Mouse (Mus musculus) splenic B cell, adult 2 months (primary cell): ENCODE measurements around the gene Tnfaip8l2.

ENCODE experiments used
- DNase-seq: peaks from one replicate; pipeline ENCODE4 v3.0.0-alpha.2; 2011; ENCODE audit warnings: low read depth, low spot score
- H3K27me3 ChIP-seq: 2 replicates; pipeline ENCODE4 v1.6.1; 2012; ENCODE audit warnings: mild to moderate bottlenecking, low read length, moderate library complexity, mixed read lengths; ENCODE audit not compliant: control insufficient read depth, poor library complexity, insufficient read depth, severe bottlenecking
- H3K36me3 ChIP-seq: 2 replicates; pipeline ENCODE4 v1.6.1; 2012; ENCODE audit warnings: mild to moderate bottlenecking, low read length, moderate library complexity, mixed read lengths; ENCODE audit not compliant: control insufficient read depth, poor library complexity, insufficient read depth, severe bottlenecking

The Tnfaip8l2 gene

DNA sequence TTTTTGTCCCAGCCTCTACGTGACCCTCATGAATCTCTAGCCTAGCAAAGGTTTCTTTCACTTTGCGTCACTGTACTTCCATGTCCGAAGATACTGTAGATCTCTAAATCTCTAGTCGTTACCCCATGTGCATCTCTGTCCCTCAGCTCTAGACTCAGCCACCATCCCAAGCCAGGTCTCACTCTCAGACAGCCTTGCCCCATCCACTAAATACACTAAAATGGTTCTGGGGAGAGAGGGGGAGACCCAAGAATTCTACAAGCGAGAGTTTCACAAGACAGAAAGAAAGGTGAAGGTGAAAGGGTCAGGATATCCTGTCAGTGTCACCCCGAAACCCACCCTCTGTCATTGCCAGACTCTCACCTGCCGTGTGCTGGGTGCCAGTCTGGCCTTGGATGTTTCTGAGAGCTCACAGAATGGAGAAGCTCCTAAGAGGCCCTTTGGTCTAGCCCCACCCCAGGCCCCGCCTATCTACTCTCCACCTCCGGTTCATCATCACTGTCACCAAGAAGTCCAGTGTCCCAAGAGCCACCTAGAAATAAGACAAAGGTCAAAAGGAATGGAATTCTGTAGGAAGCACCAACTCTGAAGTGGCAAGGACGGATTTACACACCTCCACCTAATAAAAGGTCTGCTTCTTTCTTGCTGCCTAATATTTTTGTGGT lies at the start of gene Tnfaip8l2:
Gene Tnfaip8l2, minus strand, starts transcription at position 409 of the 665 bp plus-strand sequence.
- Histone ChIP-seq H3K27me3 (no peaks in the 10 kb centered on the region), H3K36me3 (peaks cover 3% of the 10 kb centered on the region; the same call in 1 of the 2 replicates)
- peak; percentile 71 for DNase-seq

- H3K36me3 ChIP-seq: peaks cover 15% of the 10 kb centered on the region
- no peaks in the 10 kb centered on the region for H3K27me3 ChIP-seq
- no peak for DNase-seq
Measured at GRCm38 (mm10) chr3:95186888-95187287, 44.7 kb upstream of the Tnfaip8l2 start.

DNA sequence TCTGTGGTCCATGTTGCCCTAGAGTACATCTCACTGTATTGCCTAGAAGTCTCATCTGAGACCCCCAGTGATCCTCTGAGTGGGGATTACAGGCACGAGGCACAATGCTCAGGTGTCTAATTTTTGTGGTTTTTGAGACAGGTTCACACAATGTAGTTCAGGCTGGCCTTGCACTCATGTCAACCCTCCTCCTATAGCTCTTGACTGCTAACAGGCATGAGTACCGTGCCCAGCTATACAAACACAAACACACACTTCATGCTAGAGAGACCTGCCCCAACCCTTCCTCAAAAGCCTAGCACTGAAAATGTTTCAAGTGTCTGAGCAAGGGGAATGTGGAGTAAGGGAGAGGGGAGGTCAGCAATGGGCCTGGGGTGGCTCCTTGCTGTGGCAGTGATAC lies 43.9 kb upstream of the Tnfaip8l2 start:
- peaks cover 15% of the 10 kb centered on the region for H3K36me3 ChIP-seq
- DNase-seq: no peak
- no peaks in the 10 kb centered on the region for H3K27me3 ChIP-seq

- Histone ChIP-seq H3K36me3 (peaks cover 12% of the 10 kb centered on the region), H3K27me3 (no peaks in the 10 kb centered on the region)
- DNase-seq: no peak
Measured at GRCm38 (mm10) chr3:95184796-95185577, 42.8 kb upstream of the Tnfaip8l2 start.

DNA sequence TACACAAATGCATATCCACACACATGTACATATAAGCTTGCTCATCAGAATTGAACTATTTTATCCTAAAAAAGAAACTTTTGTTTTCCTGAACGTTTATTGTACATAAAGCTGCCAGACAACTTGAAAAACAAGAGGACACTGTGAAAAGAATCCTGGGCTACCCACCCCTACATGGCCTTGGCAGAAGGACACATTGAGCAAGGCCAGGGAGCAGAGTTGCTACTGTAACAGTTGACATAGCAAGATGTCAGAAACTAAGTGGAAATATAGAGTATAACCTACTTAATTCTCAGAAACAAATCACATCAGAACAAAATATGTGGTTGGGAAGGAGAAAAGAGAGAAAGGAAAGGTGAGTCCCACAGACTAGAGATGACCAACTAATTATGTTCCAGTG lies 39.7 kb upstream of the Tnfaip8l2 start:
- Histone ChIP-seq H3K27me3 (no peaks in the 10 kb centered on the region), H3K36me3 (peaks cover 3% of the 10 kb centered on the region; the same call in 1 of the 2 replicates)
- no peak for DNase-seq

GRCm38 (mm10) chr3:95179890-95180289 lies 37.7 kb upstream of the Tnfaip8l2 start:
- H3K27me3 ChIP-seq: no peaks in the 10 kb centered on the region
- DNase-seq: no peak

GRCm38 (mm10) chr3:95178948-95179347 lies 36.8 kb upstream of the Tnfaip8l2 start:
- no peak for DNase-seq
- H3K36me3 ChIP-seq: no peaks in the 10 kb centered on the region; the same call in 1 of the 2 replicates
- no peaks in the 10 kb centered on the region for H3K27me3 ChIP-seq

More at GRCm38 (mm10) chr3:95179890-95180289, 37.7 kb upstream of the Tnfaip8l2 start:
- H3K36me3 ChIP-seq: no peaks in the 10 kb centered on the region; the same call in 1 of the 2 replicates

GRCm38 (mm10) chr3:95177583-95177982 lies 35.4 kb upstream of the Tnfaip8l2 start:
- H3K36me3 ChIP-seq: no peaks in the 10 kb centered on the region
- no peak for DNase-seq

DNA sequence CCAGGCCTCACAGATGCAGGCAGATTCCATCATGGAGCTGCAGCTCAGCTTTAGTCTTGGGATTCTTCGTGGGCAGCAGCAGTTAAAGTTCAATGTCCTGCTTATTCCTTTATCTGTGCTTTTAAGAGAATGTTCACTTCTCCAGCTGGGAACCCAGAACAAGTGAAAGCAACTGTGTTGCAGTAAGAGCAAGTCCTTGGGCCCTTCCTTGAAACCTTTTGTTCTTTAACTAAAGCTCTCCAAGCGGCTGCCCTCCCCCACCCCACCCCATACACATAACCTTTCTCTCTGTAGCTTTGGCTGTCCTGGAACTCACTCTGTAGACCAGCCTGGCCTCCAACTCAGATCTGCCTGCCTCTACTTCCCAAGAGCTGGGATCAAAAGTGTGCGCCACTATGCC lies 34.3 kb upstream of the Tnfaip8l2 start:
- H3K27me3 ChIP-seq: peaks cover 3% of the 10 kb centered on the region
- no peak for DNase-seq
- no peaks in the 10 kb centered on the region for H3K36me3 ChIP-seq

More at GRCm38 (mm10) chr3:95177583-95177982, 35.4 kb upstream of the Tnfaip8l2 start:
- peaks cover 3% of the 10 kb centered on the region; the same call in 1 of the 2 replicates for H3K27me3 ChIP-seq

- DNase-seq: peak; percentile 88
Measured at GRCm38 (mm10) chr3:95174011-95174592, 31.9 kb upstream of the Tnfaip8l2 start.

GRCm38 (mm10) chr3:95173256-95173949 lies 31.2 kb upstream of the Tnfaip8l2 start:
- peak; percentile 17 for DNase-seq
- Histone ChIP-seq H3K27me3 (peaks cover 3% of the 10 kb centered on the region), H3K36me3 (no peaks in the 10 kb centered on the region)

More at GRCm38 (mm10) chr3:95174011-95174592, 31.9 kb upstream of the Tnfaip8l2 start:
- peaks cover 3% of the 10 kb centered on the region for H3K27me3 ChIP-seq
- no peaks in the 10 kb centered on the region for H3K36me3 ChIP-seq

DNA sequence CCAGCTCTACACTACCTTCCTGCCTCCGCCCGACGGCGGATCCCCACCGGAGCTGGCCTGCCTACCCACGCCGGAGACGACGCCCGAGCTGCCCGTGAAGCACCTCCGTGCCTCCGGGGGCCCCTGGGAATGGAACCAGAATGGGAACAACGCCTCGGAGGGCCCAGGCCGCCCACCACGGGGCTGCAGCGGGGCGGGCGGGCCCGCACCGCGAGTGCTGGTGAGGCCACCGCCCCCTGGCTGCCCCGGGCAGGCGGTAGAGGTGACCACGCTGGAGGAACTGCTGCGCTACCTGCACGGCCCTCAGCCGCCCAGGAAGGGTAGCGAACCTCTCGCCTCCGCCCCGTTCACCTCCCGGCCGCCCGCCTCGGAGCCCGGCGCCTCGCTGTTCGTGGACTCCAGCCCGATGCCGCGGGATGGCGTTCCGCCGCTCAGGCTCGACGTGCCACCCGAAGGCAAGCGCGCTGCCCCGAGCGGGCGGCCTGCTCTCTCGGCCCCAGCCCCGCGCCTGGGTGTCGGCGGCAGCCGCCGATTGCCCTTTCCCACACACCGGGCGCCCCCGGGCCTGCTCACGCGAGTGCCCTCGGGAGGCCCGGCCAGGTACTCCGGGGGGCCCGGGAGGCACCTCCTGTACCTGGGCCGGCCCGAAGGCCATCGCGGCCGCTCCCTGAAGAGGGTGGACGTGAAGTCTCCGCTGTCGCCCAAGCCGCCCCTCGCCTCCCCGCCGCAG lies 30.5 kb upstream of the Tnfaip8l2 start:
- H3K36me3 ChIP-seq: no peaks in the 10 kb centered on the region
- DNase-seq: no peak
- H3K27me3 ChIP-seq: peaks cover 3% of the 10 kb centered on the region

DNA sequence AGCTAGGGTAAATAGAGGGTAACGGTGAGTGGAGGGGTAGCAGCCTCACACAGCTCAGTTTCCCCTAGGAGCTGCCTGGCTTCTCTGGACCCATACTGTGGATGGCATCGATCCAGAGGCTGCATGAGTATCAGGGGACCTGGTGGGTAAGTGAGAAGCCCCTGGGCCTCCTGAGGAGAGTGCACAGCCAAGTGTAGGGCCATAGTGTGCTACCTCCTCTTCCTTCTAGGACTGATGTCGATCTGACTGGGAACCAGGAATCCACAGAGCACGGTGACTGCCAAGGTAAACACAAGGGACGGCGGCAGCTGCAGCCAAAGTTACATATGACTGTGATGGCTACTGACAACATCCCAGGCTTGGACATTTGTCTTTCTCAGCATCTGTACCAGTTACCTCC lies 28.9 kb upstream of the Tnfaip8l2 start:
- DNase-seq: no peak
- H3K36me3 ChIP-seq: no peaks in the 10 kb centered on the region
- H3K27me3 ChIP-seq: peaks cover 3% of the 10 kb centered on the region

DNA sequence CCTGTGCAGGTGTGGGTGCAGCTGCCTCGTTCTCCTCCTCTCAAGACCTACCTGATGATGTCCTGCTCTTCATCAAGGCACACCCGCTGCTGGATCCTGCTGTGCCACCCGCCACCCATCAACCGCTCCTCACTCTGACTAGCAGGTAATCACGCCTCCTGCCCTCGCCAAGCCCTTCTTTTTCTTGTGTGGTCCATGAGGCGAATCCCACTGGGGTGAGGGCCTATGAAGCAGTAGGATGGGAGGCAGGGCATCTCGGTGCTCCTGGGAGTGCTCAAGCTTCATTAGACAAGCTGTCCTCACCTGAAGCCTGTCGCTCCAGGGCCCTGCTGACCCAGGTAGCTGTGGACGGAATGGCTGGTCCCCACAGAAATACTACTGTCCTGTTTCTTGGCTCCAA lies 27.8 kb upstream of the Tnfaip8l2 start:
- DNase-seq: no peak
- H3K27me3 ChIP-seq: peaks cover 3% of the 10 kb centered on the region
- H3K36me3 ChIP-seq: no peaks in the 10 kb centered on the region
